Mouse (Mus musculus) midbrain, embryonic 16.5 days (tissue): ENCODE results near the gene Nrf1. TPM values are rescaled to one million over a fixed set of nuclear protein-coding genes. Genes with fewer than 3 reads are reported as not detected.
A peak's percentile ranks its signal among the peaks of the same experiment; 100 is the strongest.

ENCODE experiments used
- ATAC-seq: fragments of 200-750 bp; cut with Nextera tagmentation; 2 replicates; pipeline ENCODE4 v1.8.0; 2017; ENCODE audit warnings: moderate TSS enrichment
- H3K27ac ChIP-seq: fragments of 300-500 bp; sonication (generic); 2 replicates; pipeline ENCODE4 v1.5.1; 2014; ENCODE audit warnings: mild to moderate bottlenecking, low read length, mixed read lengths
- H3K27me3 ChIP-seq: fragments of 300-500 bp; sonication (generic); 2 replicates; pipeline ENCODE4 v1.6.1; 2014; ENCODE audit warnings: low read depth, low read length, mixed read lengths; ENCODE audit not compliant: control insufficient read depth, insufficient read depth
- H3K36me3 ChIP-seq: fragments of 300-500 bp; sonication (generic); 2 replicates; pipeline ENCODE4 v1.6.1; 2014; ENCODE audit warnings: mild to moderate bottlenecking, low read length, moderate library complexity, mixed read lengths; ENCODE audit not compliant: control insufficient read depth, insufficient read depth
- H3K4me1 ChIP-seq: fragments of 300-500 bp; sonication (generic); 2 replicates; pipeline ENCODE4 v1.6.1; 2014; ENCODE audit warnings: mild to moderate bottlenecking, low read length, mixed read lengths; ENCODE audit not compliant: control insufficient read depth, insufficient read depth
- H3K4me2 ChIP-seq: fragments of 300-500 bp; sonication (generic); 2 replicates; pipeline ENCODE4 v1.6.1; 2014; ENCODE audit warnings: mild to moderate bottlenecking, low read length, mixed read lengths
- H3K4me3 ChIP-seq: fragments of 300-500 bp; sonication (generic); 2 replicates; pipeline ENCODE4 v1.5.1; 2014; ENCODE audit warnings: low read depth, mild to moderate bottlenecking, low read length, moderate library complexity, mixed read lengths
- H3K9ac ChIP-seq: fragments of 300-500 bp; sonication (generic); 2 replicates; pipeline ENCODE4 v1.6.1; 2014; ENCODE audit warnings: low read depth, low read length, mixed read lengths
- H3K9me3 ChIP-seq: fragments of 300-500 bp; sonication (generic); replicated peaks from 2 replicates; pipeline ENCODE4 v1.6.1; 2014; ENCODE audit warnings: mild to moderate bottlenecking, low read length, mixed read lengths; ENCODE audit not compliant: control insufficient read depth, poor library complexity, severe bottlenecking
- WGBS: fragments of 180-500 bp; shearing (Covaris S2); extraction: QIAGEN DNeasy Blood & Tissue Kit; methylation state at CpG from one replicate; pipeline ENCODE4 v1.1.7; 2014; 5-methylcytosine and 5-hydroxymethylcytosine counted together
- polyA plus RNA-seq: library from polyadenylated mRNA; unstranded; fragments of >200 nt; fragmentation: Nextera tagmentation; extraction: Ambion mirVana; gene quantifications from 2 replicates; pipeline ENCODE4 v1.2.1, GENCODE M21; 2015

The Nrf1 gene
- polyA plus RNA-seq, 1 experiment from 2014 or later: 33.8 TPM

DNA sequence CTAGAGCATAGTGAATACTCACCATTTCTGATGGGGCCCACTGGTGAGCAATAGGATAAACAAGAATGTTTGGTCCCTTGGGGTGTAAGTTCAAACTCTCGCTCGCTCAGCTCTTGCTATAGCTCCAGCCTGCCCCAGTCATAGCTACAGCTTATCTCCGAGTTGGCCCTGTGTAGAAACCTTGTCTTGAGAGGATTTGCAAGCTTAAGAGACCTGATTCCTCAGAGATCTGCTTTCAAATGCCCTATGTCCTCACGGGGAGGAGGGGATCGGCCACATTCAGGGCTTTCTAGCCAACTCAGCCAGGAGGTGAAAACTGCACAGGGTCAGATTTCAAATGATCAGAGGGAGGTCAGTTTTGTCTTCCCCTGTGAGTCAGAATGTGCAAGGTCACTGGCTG is 26.1 kb upstream of the Nrf1 start:
- Histone ChIP-seq H3K27ac (no peak overlapping the region), H3K27me3 (no peaks in the 10 kb centered on the region), H3K9ac (no peak overlapping the region), H3K9me3 (no peaks in the 10 kb centered on the region), H3K4me2 (no peak overlapping the region), H3K4me1 (no peaks in the 10 kb centered on the region), H3K4me3 (no peak overlapping the region), H3K36me3 (no peaks in the 10 kb centered on the region)
- 51% methylated on average over 5 of the region's 5 CpGs for WGBS
- no peak for ATAC-seq

DNA sequence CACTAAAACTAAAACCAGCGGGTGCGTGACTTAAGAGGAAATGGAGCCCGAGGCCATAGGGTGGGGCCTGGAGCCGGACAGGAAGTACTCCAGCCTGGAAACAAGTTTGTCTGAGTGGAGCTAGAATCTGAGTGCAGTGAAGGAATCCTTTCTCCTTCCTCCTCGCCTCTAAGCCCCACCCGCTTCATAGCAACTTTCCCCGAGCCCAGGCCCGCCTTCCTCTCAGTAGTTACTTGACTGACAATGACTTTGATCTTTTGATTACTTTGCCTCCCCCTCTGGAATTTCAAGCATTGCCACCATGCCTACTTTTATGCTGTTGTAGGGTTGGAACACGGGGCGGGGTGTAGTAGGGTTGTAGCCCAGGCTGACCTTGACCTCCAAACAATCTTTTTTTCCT is 21.0 kb upstream of the Nrf1 start:
- Histone ChIP-seq H3K9ac (no peak overlapping the region), H3K4me3 (no peak overlapping the region), H3K27ac (no peak overlapping the region), H3K9me3 (no peaks in the 10 kb centered on the region), H3K36me3 (no peaks in the 10 kb centered on the region), H3K4me1 (no peaks in the 10 kb centered on the region), H3K27me3 (no peaks in the 10 kb centered on the region), H3K4me2 (no peak overlapping the region)
- ATAC-seq: no peak
- 58% methylated on average over 10 of the region's 10 CpGs for WGBS

DNA sequence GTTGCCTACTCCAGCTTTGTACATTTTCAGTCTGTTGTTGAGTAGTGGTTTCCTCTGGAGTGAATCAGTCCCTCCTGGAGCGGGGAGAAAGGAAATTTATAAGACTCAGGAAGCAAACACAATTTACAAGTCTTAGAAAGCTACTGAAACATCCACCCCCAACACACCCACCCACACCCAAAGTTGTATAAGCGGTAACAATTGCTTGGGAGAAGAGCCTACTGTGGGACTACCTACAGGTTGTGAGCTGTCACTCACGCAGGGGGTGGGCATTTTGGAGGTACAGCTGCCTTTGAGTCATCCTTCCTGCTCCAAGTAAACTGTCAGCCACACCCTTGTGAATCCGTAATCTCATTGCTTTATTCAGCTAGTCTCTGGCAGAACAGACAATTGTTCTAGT is 19.4 kb upstream of the Nrf1 start:
- Histone ChIP-seq H3K9ac (no peak overlapping the region), H3K4me3 (no peak overlapping the region), H3K4me2 (no peak overlapping the region), H3K27me3 (no peaks in the 10 kb centered on the region), H3K9me3 (no peaks in the 10 kb centered on the region), H3K4me1 (no peaks in the 10 kb centered on the region), H3K27ac (no peak overlapping the region), H3K36me3 (no peaks in the 10 kb centered on the region)
- ATAC-seq: no peak
- 83% methylated on average over 4 of the region's 4 CpGs for WGBS

DNA sequence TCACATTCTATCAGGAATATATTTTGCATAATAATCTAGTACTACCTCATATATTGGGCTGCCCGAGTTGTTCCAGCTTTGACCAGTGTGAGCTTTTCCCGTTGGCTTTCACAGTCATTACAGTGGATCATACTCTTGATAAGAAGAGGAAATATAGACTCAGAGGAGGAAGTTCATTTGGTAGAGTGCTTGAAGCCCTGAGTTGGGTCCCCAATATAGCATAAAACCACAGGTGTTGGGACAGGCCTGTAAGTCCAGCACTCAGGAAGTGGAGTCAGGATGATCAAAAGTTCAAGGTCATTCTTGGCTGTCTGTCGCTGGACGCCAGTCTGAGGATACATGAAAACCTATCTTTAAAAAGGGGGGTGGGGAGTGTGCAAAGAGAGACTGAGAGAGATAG is 12.7 kb upstream of the Nrf1 start:
- no peak overlapping the region for H3K9ac ChIP-seq
- no peak overlapping the region for H3K27ac ChIP-seq
- H3K4me1 ChIP-seq: no peaks in the 10 kb centered on the region
- H3K4me3 ChIP-seq: no peak overlapping the region
- ATAC-seq: no peak
- H3K36me3 ChIP-seq: no peaks in the 10 kb centered on the region
- no peaks in the 10 kb centered on the region for H3K27me3 ChIP-seq
- 96% methylated on average over 4 of the region's 4 CpGs for WGBS
- H3K4me2 ChIP-seq: no peak overlapping the region
- no peaks in the 10 kb centered on the region for H3K9me3 ChIP-seq

DNA sequence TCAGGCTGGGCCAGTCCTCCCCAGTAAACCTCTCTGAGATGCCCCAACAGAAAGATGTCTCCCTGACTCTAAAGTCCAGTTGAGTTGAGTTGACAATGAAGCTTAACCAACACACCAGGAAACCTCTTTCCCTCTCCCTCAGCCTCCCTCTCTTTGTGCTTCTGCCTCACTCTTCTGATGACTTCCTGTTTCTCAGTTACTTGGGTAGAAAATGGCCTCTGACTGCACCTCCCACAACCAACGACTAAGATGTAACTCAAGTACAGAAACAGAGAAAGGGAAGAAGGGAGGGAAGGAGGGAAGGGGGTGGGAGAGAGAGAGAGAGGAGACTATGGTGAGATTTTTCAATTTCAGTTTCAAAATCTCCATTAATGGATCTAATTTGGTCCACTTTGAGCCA is 6.3 kb upstream of the Nrf1 start:
- H3K36me3 ChIP-seq: no peaks in the 10 kb centered on the region
- no peak overlapping the region for H3K27ac ChIP-seq
- H3K9ac ChIP-seq: no peak overlapping the region
- no peak overlapping the region for H3K4me2 ChIP-seq
- H3K4me3 ChIP-seq: no peak overlapping the region
- peaks cover under 1% of the 10 kb centered on the region; the same call in 1 of the 2 replicates for H3K4me1 ChIP-seq
- H3K9me3 ChIP-seq: no peaks in the 10 kb centered on the region
- WGBS: 54% methylated on average over 1 of the region's 1 CpGs
- ATAC-seq: no peak
- H3K27me3 ChIP-seq: no peaks in the 10 kb centered on the region

DNA sequence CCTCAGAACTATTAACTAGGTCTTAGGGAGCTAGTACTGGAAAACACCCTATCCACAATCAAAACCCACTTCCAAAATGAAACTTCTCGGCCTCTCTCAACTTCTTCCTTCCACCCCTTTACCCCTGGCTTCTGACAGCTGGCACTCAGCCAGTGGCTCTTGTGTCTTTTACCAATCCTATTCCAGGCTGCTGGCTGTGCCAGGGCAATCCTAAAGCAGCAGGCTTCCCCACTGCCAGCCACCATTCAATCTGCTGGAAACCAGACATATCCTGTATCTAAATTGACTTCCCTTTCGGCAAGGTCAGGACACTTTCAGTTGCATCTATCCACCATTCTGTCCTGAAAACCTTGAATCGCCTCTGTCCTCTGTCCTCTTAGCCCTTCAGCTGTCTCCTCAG is 5.3 kb upstream of the Nrf1 start:
- ATAC-seq: no peak
- H3K4me3 ChIP-seq: no peak overlapping the region
- no peaks in the 10 kb centered on the region for H3K36me3 ChIP-seq
- 76% methylated on average over 3 of the region's 3 CpGs for WGBS
- H3K4me1 ChIP-seq: peaks cover 5% of the 10 kb centered on the region; the same call in 1 of the 2 replicates
- no peaks in the 10 kb centered on the region for H3K9me3 ChIP-seq
- no peak overlapping the region for H3K9ac ChIP-seq
- H3K27ac ChIP-seq: no peak overlapping the region
- H3K27me3 ChIP-seq: no peaks in the 10 kb centered on the region
- no peak overlapping the region for H3K4me2 ChIP-seq

DNA sequence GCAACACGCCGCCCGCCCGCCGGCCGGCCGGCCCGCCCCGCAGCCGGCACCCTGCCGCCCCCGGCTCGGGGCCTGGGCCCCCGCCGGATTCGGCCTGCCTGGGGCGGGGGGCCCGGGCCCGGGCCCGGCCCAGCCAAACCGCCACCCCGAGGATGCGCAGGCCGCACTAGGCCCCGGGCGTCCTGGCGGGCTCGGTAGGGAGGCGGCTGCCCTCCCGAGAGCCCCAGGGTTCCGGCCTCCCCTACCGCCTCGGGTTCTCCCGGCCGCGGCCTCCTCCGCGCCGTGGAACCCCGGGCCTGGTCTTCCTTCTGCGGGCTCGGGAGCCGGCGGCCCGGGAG is 344 bp downstream of the Nrf1 start:
- H3K36me3 ChIP-seq: no peaks in the 10 kb centered on the region
- H3K27ac ChIP-seq: peak overlapping the region; percentile 100
- no peaks in the 10 kb centered on the region for H3K27me3 ChIP-seq
- peak overlapping the region; percentile 79 for H3K4me3 ChIP-seq
- peak overlapping the region; percentile 83 for H3K9ac ChIP-seq
- peak overlapping the region; percentile 87; the same call in 1 of the 2 replicates for H3K4me2 ChIP-seq
- no peak for ATAC-seq
- no peaks in the 10 kb centered on the region for H3K9me3 ChIP-seq
- H3K4me1 ChIP-seq: peaks cover 26% of the 10 kb centered on the region
- WGBS: 0% methylated on average over 37 of the region's 45 CpGs

DNA sequence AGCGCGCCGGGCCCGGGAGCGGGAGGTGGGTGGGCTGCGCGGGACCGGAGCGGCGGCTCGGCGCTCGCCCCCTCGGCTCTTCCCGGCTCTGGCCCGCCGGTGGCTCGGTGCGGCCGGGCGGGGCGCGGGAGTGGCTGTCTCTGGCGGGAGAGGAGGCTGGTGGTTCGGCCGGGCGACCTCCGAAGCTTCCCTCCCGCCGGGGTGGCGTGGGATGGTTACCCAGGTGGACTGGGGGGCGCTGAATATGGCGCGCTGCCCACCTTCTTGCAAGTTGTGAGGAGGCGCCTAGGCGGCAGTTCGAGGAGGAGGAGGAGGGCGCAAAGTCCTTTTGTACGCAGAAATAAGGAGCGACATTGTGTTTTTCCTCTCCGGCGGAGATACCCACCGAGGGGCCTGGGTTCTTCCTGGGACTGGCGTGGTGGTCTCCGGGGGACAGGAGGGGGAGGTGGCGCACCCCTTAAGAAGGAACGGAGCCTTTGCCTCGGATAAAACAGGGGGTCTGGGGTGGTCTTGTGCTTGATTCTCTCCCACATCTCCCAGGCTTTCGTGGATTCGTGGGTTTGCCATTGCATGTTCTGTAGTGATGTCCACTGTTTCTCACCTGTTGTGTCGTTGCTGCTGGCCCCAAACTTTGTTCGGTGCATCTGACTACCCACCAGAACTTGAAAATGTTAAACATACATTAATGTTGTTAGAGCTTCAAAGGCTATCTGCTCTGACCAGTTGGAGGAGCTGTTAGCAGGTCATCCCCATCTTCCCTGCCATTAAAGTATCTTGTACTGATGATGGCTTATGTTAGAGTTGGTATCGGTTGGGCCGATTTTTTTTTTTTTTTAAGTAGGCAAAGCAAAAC is 939 bp downstream of the Nrf1 start:
- ATAC-seq: peak; percentile 12; the same call in 1 of the 2 replicates
- Histone ChIP-seq H3K9me3 (no peaks in the 10 kb centered on the region), H3K27me3 (no peaks in the 10 kb centered on the region), H3K27ac (peak overlapping the region; percentile 100), H3K4me1 (peaks cover 29% of the 10 kb centered on the region), H3K4me3 (peak overlapping the region; percentile 79), H3K36me3 (no peaks in the 10 kb centered on the region), H3K9ac (peak overlapping the region; percentile 83), H3K4me2 (peak overlapping the region; percentile 87)
- under 1% methylated on average over 48 of the region's 54 CpGs for WGBS

DNA sequence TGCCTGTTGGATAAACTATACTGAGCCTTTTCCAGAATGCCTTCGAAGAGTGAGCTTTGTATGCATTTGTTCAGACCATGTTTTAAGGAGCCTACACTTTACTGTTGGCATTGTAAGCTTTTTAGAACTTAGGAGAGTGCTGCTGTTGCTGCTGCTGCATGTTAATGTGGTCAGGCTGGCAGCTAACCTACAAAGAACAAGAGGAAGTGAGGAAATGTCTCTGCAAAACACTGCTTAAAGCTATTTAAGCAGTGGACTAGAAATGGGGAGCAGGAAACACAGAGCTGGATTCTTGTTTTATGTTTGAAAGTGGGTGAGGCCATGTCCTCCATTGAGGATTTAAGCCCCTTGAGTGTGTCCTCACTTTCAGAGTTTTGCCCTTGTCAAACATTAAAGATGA is 5.3 kb downstream of the Nrf1 start:
- peaks cover 24% of the 10 kb centered on the region for H3K4me1 ChIP-seq
- H3K27ac ChIP-seq: no peak overlapping the region
- no peak for ATAC-seq

More for the DNA sequence above, 5.3 kb downstream of the Nrf1 start:
- no peak overlapping the region for H3K9ac ChIP-seq
- H3K4me2 ChIP-seq: no peak overlapping the region
- 66% methylated on average over 1 of the region's 1 CpGs for WGBS
- no peaks in the 10 kb centered on the region for H3K36me3 ChIP-seq
- H3K9me3 ChIP-seq: no peaks in the 10 kb centered on the region
- no peak overlapping the region for H3K4me3 ChIP-seq
- H3K27me3 ChIP-seq: no peaks in the 10 kb centered on the region
